In genomic region chr11:53299551-53300329, GRCm38 (mm10) we compare ENCODE assay signal across 1 mouse cellular context.
A peak's percentile ranks its signal among the peaks of the same experiment; 100 is the strongest.
TF ChIP-seq lines count a peak whose summit lies in the region.

No protein-coding gene starts in this region.

TF ChIP-seq in CH12.LX, 34 proteins besides CTCF, POLR2A, EP300 and RAD21 (continued from another document):
- TF ChIP-seq ETS1 (conservative IDR thresholded peaks at IDR 0.05; ENCODE audit: low read depth, low read length) (no peak), ZNF384 (IDR thresholded peaks at IDR 0.05; ENCODE audit: low read depth, low read length) (0 out of 2 replicates have a peak, but pooled peaks have one; percentile 5), USF2 (conservative IDR thresholded peaks at IDR 0.05; ENCODE audit: low read depth, low read length) (no peak), HCFC1 (IDR thresholded peaks at IDR 0.05; ENCODE audit: low read depth, low read length) (peak; percentile 51; the same call in 1 of the 2 replicates), IRF4 (IDR thresholded peaks at IDR 0.05; ENCODE audit: low read depth, low read length) (peak; percentile 87), SMC3 (IDR thresholded peaks at IDR 0.05; ENCODE audit: low read depth, low read length) (no peak), PAX5 (IDR thresholded peaks at IDR 0.05; ENCODE audit: low read length) (no peak), NRF1 (IDR thresholded peaks at IDR 0.05; ENCODE audit: low read depth, low read length) (no peak), NELFE (IDR thresholded peaks at IDR 0.05; ENCODE audit: low read depth, low read length) (peak; percentile 58), ELF1 (IDR thresholded peaks at IDR 0.05; ENCODE audit: low read depth, low read length) (peak; percentile 45; the same call in 1 of the 2 replicates), MEF2A (IDR thresholded peaks at IDR 0.05; ENCODE audit: borderline replicate concordance, low read depth, low read length) (no peak), RCOR1 (conservative IDR thresholded peaks at IDR 0.05; ENCODE audit: low read depth, low read length) (0 out of 2 replicates have a peak, but pooled peaks have one; percentile 33), CHD2 (IDR thresholded peaks at IDR 0.05; ENCODE audit: low read length) (peak; percentile 88), ZMIZ1 (IDR thresholded peaks at IDR 0.05; ENCODE audit: low read depth, low read length) (peak; percentile 89; the same call in 1 of the 2 replicates), KAT2A (IDR thresholded peaks at IDR 0.05; ENCODE audit: insufficient replicate concordance, low read length) (0 out of 2 replicates have a peak, but pooled peaks have one; percentile 19), MAX (IDR thresholded peaks at IDR 0.05; ENCODE audit: low read length) (peak; percentile 72), GABPA (IDR thresholded peaks at IDR 0.05; ENCODE audit: insufficient replicate concordance, low read depth, low read length) (no peak), UBTF (IDR thresholded peaks at IDR 0.05; ENCODE audit: low read depth, low read length) (0 out of 2 replicates have a peak, but pooled peaks have one; percentile 73), ZKSCAN1 (IDR thresholded peaks at IDR 0.05; ENCODE audit: borderline replicate concordance, low read depth, low read length) (no peak), TCF12 (IDR thresholded peaks at IDR 0.05; ENCODE audit: low read depth, low read length) (peak; percentile 66), MAZ (IDR thresholded peaks at IDR 0.05; ENCODE audit: low read depth, low read length) (no peak)
TF ChIP-seq in CH12.LX: peak in this region for 19.
